In the genomic region with DNA sequence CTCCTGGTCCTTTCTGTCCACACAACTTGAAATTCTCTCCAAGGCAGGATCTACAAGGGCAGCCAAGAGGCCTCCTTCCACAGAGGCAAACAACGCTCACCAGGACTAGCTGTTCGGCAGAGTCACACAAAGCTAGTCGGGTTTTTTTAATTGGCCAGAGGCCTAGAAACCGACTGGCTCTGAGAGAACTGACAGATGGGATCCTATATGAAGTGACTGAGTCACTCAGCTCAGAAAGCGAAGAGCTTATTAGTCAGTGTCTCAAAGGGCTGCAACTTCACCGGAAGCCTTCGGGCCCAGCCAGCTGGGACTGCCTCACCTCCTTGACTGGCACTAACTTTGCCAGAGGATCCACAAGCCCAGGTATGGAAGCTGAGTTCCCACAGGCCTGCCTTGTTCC, we compare ENCODE assay signal across 9 mouse cellular contexts. TPM values are rescaled to one million over a fixed set of nuclear protein-coding genes. Genes with fewer than 3 reads are reported as not detected.
DNase-seq lines count a peak whose midpoint lies in the region; ATAC-seq and TF ChIP-seq lines count a peak whose summit lies in the region.
"Had no signal": no experiment of that assay in that cellular context is flagged by ENCODE, and none has a peak within 500 bp of the region (broad histone marks: within the 10 kb centered on the region; RNA-seq: fewer than 3 reads in every experiment).

No protein-coding gene starts in this region.

- no peak overlapping the region for H3K27ac ChIP-seq in lung, embryonic 14.5 days (ENCODE audit: low read depth)
- H3K27ac ChIP-seq in cerebellum, adult 2 months (ENCODE audit: insufficient read depth, low read length): no peak overlapping the region
- no peak overlapping the region for H3K27ac ChIP-seq in liver, embryonic 12.5 days
- no peak overlapping the region for H3K27ac ChIP-seq in heart, embryonic 11.5 days (ENCODE audit: low read depth, low read length)
- H3K27ac ChIP-seq: limb, embryonic 12.5 days had no signal

- 40% methylated on average over 7 of the region's 7 CpGs for WGBS in lung, embryonic 14.5 days
- WGBS in cerebellum, adult 2 months: 6% methylated on average over 7 of the region's 7 CpGs
- 74% methylated on average over 7 of the region's 7 CpGs for WGBS in liver, embryonic 12.5 days (ENCODE audit: insufficient replicate concordance)
- WGBS in heart, embryonic 11.5 days (ENCODE audit: insufficient replicate concordance): 75% methylated on average over 7 of the region's 7 CpGs

- H3K4me3 ChIP-seq in lung, embryonic 14.5 days (ENCODE audit: low read depth, low read length): no peak overlapping the region
- no peak overlapping the region for H3K4me3 ChIP-seq in cerebellum, adult 2 months (replicated peaks; ENCODE audit: insufficient read depth, low read depth, low read length)
- no peak overlapping the region for H3K4me3 ChIP-seq in liver, embryonic 12.5 days
- H3K4me3 ChIP-seq in heart, embryonic 11.5 days (ENCODE audit: low read depth, low read length): no peak overlapping the region
- H3K4me3 ChIP-seq: limb, embryonic 12.5 days had no signal

- TF ChIP-seq POLR2A in cerebellum, adult 2 months (IDR thresholded peaks at IDR 0.05; ENCODE audit: borderline replicate concordance, insufficient read depth, low read length): no peak

- no peaks in the 10 kb centered on the region for H3K4me1 ChIP-seq in lung, embryonic 14.5 days (ENCODE audit: insufficient read depth)
- H3K4me1 ChIP-seq in cerebellum, adult 2 months (ENCODE audit: control insufficient read depth, insufficient read depth, low read length): peaks cover 22% of the 10 kb centered on the region
- H3K4me1 ChIP-seq in liver, embryonic 12.5 days: 0 out of 2 replicates have a peak, but pooled peaks cover 5% of the 10 kb centered on the region
- H3K4me1 ChIP-seq in heart, embryonic 11.5 days (ENCODE audit: control insufficient read depth, insufficient read depth, low read length): peaks cover 3% of the 10 kb centered on the region; the same call in 1 of the 2 replicates

- no peak for ATAC-seq in lung, embryonic 14.5 days (ENCODE audit: insufficient read depth)
- no peak for ATAC-seq in liver, embryonic 12.5 days
- ATAC-seq in heart, embryonic 11.5 days (replicated peaks; ENCODE audit: insufficient number of reproducible peaks, low FRiP score, low TSS enrichment): no peak

- H3K9ac ChIP-seq in lung, embryonic 14.5 days: no peak overlapping the region
- H3K9ac ChIP-seq in liver, embryonic 12.5 days: no peak overlapping the region
- H3K9ac ChIP-seq in heart, embryonic 11.5 days (ENCODE audit: low read depth, low read length): no peak overlapping the region
- H3K9ac ChIP-seq: limb, embryonic 12.5 days had no signal

- TF ChIP-seq CTCF in lung, embryonic 14.5 days (IDR thresholded peaks at IDR 0.05; ENCODE audit: low read depth): no peak
- TF ChIP-seq CTCF in cerebellum, adult 2 months (IDR thresholded peaks at IDR 0.05; ENCODE audit: borderline replicate concordance, insufficient read depth, low read depth, low read length): no peak

- DNase-seq in lung, embryonic 14.5 days: peak; percentile 60
- no peak for DNase-seq in lung, postnatal 36 days
- DNase-seq in cerebellum, adult 2 months: peak; percentile 78 to 94
- peak; percentile 90 for DNase-seq in layer of hippocampus, adult 9-11 months
- DNase-seq in right cerebral cortex, postnatal 25 days: peak; percentile 55
- DNase-seq in c-Kit-positive CD71-positive TER-119-positive erythroid progenitor cells, embryonic 14.5 days (ENCODE audit: low spot score): no peak

- H3K9me3 ChIP-seq in lung, embryonic 14.5 days (ENCODE audit: low read depth, low read length): no peaks in the 10 kb centered on the region
- no peaks in the 10 kb centered on the region for H3K9me3 ChIP-seq in liver, embryonic 12.5 days (replicated peaks)
- H3K9me3 ChIP-seq in heart, embryonic 11.5 days (replicated peaks; ENCODE audit: control insufficient read depth, low read length): no peaks in the 10 kb centered on the region
- H3K9me3 ChIP-seq: limb, embryonic 12.5 days had no signal

- H3K4me2 ChIP-seq in lung, embryonic 14.5 days: no peak overlapping the region
- H3K4me2 ChIP-seq in liver, embryonic 12.5 days: no peak overlapping the region
- H3K4me2 ChIP-seq in heart, embryonic 11.5 days: no peak overlapping the region
- H3K4me2 ChIP-seq: limb, embryonic 12.5 days had no signal

- H3K36me3 ChIP-seq in lung, embryonic 14.5 days (ENCODE audit: insufficient read depth): no peaks in the 10 kb centered on the region
- no peaks in the 10 kb centered on the region for H3K36me3 ChIP-seq in liver, embryonic 12.5 days
- no peaks in the 10 kb centered on the region for H3K36me3 ChIP-seq in heart, embryonic 11.5 days (ENCODE audit: control insufficient read depth, insufficient read depth, low read length)
- H3K36me3 ChIP-seq: limb, embryonic 12.5 days had no signal

- no peaks in the 10 kb centered on the region for H3K27me3 ChIP-seq in lung, embryonic 14.5 days (ENCODE audit: insufficient read depth, low read length)
- no peaks in the 10 kb centered on the region for H3K27me3 ChIP-seq in cerebellum, adult 2 months (ENCODE audit: control insufficient read depth, insufficient read depth, low read length)
- peaks cover 9% of the 10 kb centered on the region; the same call in 1 of the 2 replicates for H3K27me3 ChIP-seq in liver, embryonic 12.5 days (replicated peaks)
- no peaks in the 10 kb centered on the region for H3K27me3 ChIP-seq in heart, embryonic 11.5 days (ENCODE audit: control insufficient read depth, insufficient read depth, low read length)

RNA-seq across cellular contexts. Expression of a gene that starts 55.5 kb away (rescaled TPM):
- 18.3 and 20.5 TPM in 2 replicates for polyA plus RNA-seq in lung, embryonic 14.5 days (2014; fragmentation: Nextera tagmentation; extraction: Ambion mirVana)
- polyA plus RNA-seq in cerebellum, adult 2 months (2012; rRNA removed): 72.6 and 80.3 TPM in 2 replicates
- 10.1 and 10.8 TPM in 2 replicates for polyA plus RNA-seq in liver, embryonic 12.5 days (2016; fragmentation: Nextera tagmentation; extraction: Ambion mirVana)
- 9.1 and 9.8 TPM in 2 replicates for polyA plus RNA-seq in heart, embryonic 11.5 days (2014; fragmentation: Nextera tagmentation; extraction: Ambion mirVana)

Comparison
In these comparisons a context has a peak if more than half of its experiments do, and no peak if none do; other contexts are left out.
1. DNase-seq: peak in lung, embryonic 14.5 days (single experiment), cerebellum, adult 2 months (2 of 2), layer of hippocampus, adult 9-11 months (single experiment) and right cerebral cortex, postnatal 25 days (single experiment); none in lung, postnatal 36 days (single experiment) and c-Kit-positive CD71-positive TER-119-positive erythroid progenitor cells, embryonic 14.5 days (single experiment).